Mouse (Mus musculus) lung, embryonic 16.5 days (tissue): ENCODE measurements around the gene Hoxc5. TPM values are rescaled to one million over a fixed set of nuclear protein-coding genes. Genes with fewer than 3 reads are reported as not detected.

Experiments
- ATAC-seq: fragments of 200-750 bp; cut with Nextera tagmentation; 2 replicates; pipeline ENCODE4 v1.8.0; 2017; ENCODE audit warnings: low read depth, mild to moderate bottlenecking, moderate library complexity
- H3K27ac ChIP-seq: fragments of 300-500 bp; sonication (generic); 2 replicates; pipeline ENCODE4 v1.5.1; 2014; ENCODE audit warnings: mild to moderate bottlenecking, control low read depth, low read length
- H3K27me3 ChIP-seq: fragments of 300-500 bp; sonication (generic); 2 replicates; pipeline ENCODE4 v1.6.1; 2014; ENCODE audit warnings: low read depth, low read length, mixed read lengths; ENCODE audit not compliant: control insufficient read depth, insufficient read depth
- H3K36me3 ChIP-seq: fragments of 300-500 bp; sonication (generic); 2 replicates; pipeline ENCODE4 v1.6.1; 2014; ENCODE audit warnings: low read length; ENCODE audit not compliant: control insufficient read depth, insufficient read depth
- H3K4me1 ChIP-seq: fragments of 300-500 bp; sonication (generic); replicated peaks from 2 replicates; pipeline ENCODE4 v1.6.1; 2014; ENCODE audit warnings: low read length, mixed read lengths; ENCODE audit not compliant: control insufficient read depth, insufficient read depth
- H3K4me2 ChIP-seq: fragments of 300-500 bp; sonication (generic); 2 replicates; pipeline ENCODE4 v1.6.1; 2014; ENCODE audit warnings: low read depth, low read length, control low read depth
- H3K4me3 ChIP-seq: fragments of 300-500 bp; sonication (generic); 2 replicates; pipeline ENCODE4 v1.5.1; 2014; ENCODE audit warnings: mild to moderate bottlenecking, low read length, control low read depth
- H3K9ac ChIP-seq: fragments of 300-500 bp; sonication (generic); 2 replicates; pipeline ENCODE4 v1.6.1; 2014; ENCODE audit warnings: low read length, control low read depth
- H3K9me3 ChIP-seq: fragments of 300-500 bp; sonication (generic); 2 replicates; pipeline ENCODE4 v1.6.1; 2016; ENCODE audit warnings: low read length; ENCODE audit not compliant: control insufficient read depth
- WGBS: fragments of 180-500 bp; shearing (Covaris S2); extraction: QIAGEN DNeasy Blood & Tissue Kit; methylation state at CpG from one replicate; pipeline ENCODE4 v1.1.7; 2014; 5-methylcytosine and 5-hydroxymethylcytosine counted together
- polyA plus RNA-seq: library from polyadenylated mRNA; unstranded; fragments of >200 nt; fragmentation: Nextera tagmentation; extraction: Ambion mirVana; gene quantifications from 2 replicates; pipeline ENCODE4 v1.2.1, GENCODE M21; 2015

Hoxc5 gene
- polyA plus RNA-seq, result 0.31 TPM in 2 replicates

- H3K4me3 ChIP-seq, result peak within 1 kb of the TSS; percentile 9; the same call in 1 of the 2 replicates
- H3K4me1 ChIP-seq, result peaks cover 4% of the 10 kb centered on the region; the same call in 1 of the 2 replicates
- H3K9ac ChIP-seq, result no peak within 1 kb of the TSS
Measured at GRCm38 (mm10) chr15:102967312-102967510, at the start of gene Hoxc5. Gene Hoxc5 (plus strand): TSS chr15:102967443.

GRCm38 (mm10) chr15:102917972-102918572 is 49.2 kb upstream of the Hoxc5 start:
- Histone ChIP-seq H3K4me3 (no peak overlapping the region), H3K27ac (no peak overlapping the region), H3K9me3 (no peaks in the 10 kb centered on the region), H3K9ac (no peak overlapping the region), H3K4me2 (no peak overlapping the region), H3K36me3 (no peaks in the 10 kb centered on the region), H3K27me3 (peaks cover 92% of the 10 kb centered on the region), H3K4me1 (0 out of 2 replicates have a peak, but pooled peaks cover 3% of the 10 kb centered on the region)
- no peak for ATAC-seq
- 1% methylated on average over 20 of the region's 20 CpGs for WGBS

More at GRCm38 (mm10) chr15:102967312-102967510, at the start of gene Hoxc5:
- H3K9me3 ChIP-seq, result no peaks in the 10 kb centered on the region
- H3K27me3 ChIP-seq, result peaks cover 99% of the 10 kb centered on the region
- no peak for ATAC-seq
- no peak within 1 kb of the TSS for H3K27ac ChIP-seq
- 4% methylated on average over 12 of the region's 12 CpGs for WGBS
- no peaks in the 10 kb centered on the region for H3K36me3 ChIP-seq
- H3K4me2 ChIP-seq, result 0 out of 2 replicates have a peak within 1 kb of the TSS, but pooled peaks have one; percentile 1

GRCm38 (mm10) chr15:102918611-102919265 is 48.5 kb upstream of the Hoxc5 start:
- Histone ChIP-seq H3K4me3 (no peak overlapping the region), H3K4me1 (0 out of 2 replicates have a peak, but pooled peaks cover 3% of the 10 kb centered on the region), H3K27me3 (peaks cover 93% of the 10 kb centered on the region), H3K9me3 (no peaks in the 10 kb centered on the region), H3K4me2 (no peak overlapping the region), H3K27ac (no peak overlapping the region), H3K36me3 (no peaks in the 10 kb centered on the region), H3K9ac (no peak overlapping the region)
- ATAC-seq, result no peak
- WGBS, result 3% methylated on average over 7 of the region's 7 CpGs

GRCm38 (mm10) chr15:102919336-102920180 is 47.7 kb upstream of the Hoxc5 start:
- Histone ChIP-seq H3K4me1 (0 out of 2 replicates have a peak, but pooled peaks cover 3% of the 10 kb centered on the region), H3K4me2 (no peak overlapping the region), H3K4me3 (no peak overlapping the region), H3K27me3 (peaks cover 97% of the 10 kb centered on the region), H3K36me3 (no peaks in the 10 kb centered on the region), H3K27ac (no peak overlapping the region), H3K9me3 (no peaks in the 10 kb centered on the region), H3K9ac (no peak overlapping the region)
- 3% methylated on average over 12 of the region's 12 CpGs for WGBS
- no peak for ATAC-seq

- H3K9me3 ChIP-seq, result no peaks in the 10 kb centered on the region
- H3K4me1 ChIP-seq, result 0 out of 2 replicates have a peak, but pooled peaks cover 3% of the 10 kb centered on the region
- peaks cover 95% of the 10 kb centered on the region for H3K27me3 ChIP-seq
- peak overlapping the region; percentile 34 for H3K4me2 ChIP-seq
- no peaks in the 10 kb centered on the region for H3K36me3 ChIP-seq
- H3K27ac ChIP-seq, result no peak overlapping the region
- peak; percentile 83 for ATAC-seq
- no peak overlapping the region for H3K9ac ChIP-seq
- under 1% methylated on average over 20 of the region's 20 CpGs for WGBS
- H3K4me3 ChIP-seq, result no peak overlapping the region
Measured at GRCm38 (mm10) chr15:102920619-102921018, 46.6 kb upstream of the Hoxc5 start.

GRCm38 (mm10) chr15:102921053-102922011 is 45.9 kb upstream of the Hoxc5 start, which contains the start of gene Hoxc13:
Gene Hoxc13 (plus strand): TSS chr15:102921103.
- Histone ChIP-seq H3K36me3 (no peaks in the 10 kb centered on the region), H3K4me1 (0 out of 2 replicates have a peak, but pooled peaks cover 3% of the 10 kb centered on the region), H3K4me3 (peak within 1 kb of the TSS; percentile 7; the same call in 1 of the 2 replicates), H3K9ac (no peak within 1 kb of the TSS), H3K27ac (no peak within 1 kb of the TSS), H3K27me3 (peaks cover 95% of the 10 kb centered on the region), H3K4me2 (peak within 1 kb of the TSS; percentile 34), H3K9me3 (no peaks in the 10 kb centered on the region)
- ATAC-seq, result peak; percentile 48
- under 1% methylated on average over 70 of the region's 88 CpGs for WGBS

- Histone ChIP-seq H3K4me1 (0 out of 2 replicates have a peak, but pooled peaks cover 3% of the 10 kb centered on the region), H3K27me3 (peaks cover 94% of the 10 kb centered on the region), H3K36me3 (no peaks in the 10 kb centered on the region), H3K4me3 (no peak overlapping the region), H3K9ac (no peak overlapping the region), H3K4me2 (no peak overlapping the region), H3K9me3 (no peaks in the 10 kb centered on the region), H3K27ac (no peak overlapping the region)
- WGBS, result 0% methylated on average over 22 of the region's 24 CpGs
- ATAC-seq, result peak; percentile 77; the same call in 1 of the 2 replicates
Measured at GRCm38 (mm10) chr15:102922012-102922362, 45.3 kb upstream of the Hoxc5 start.

- Histone ChIP-seq H3K4me3 (no peak overlapping the region), H3K9me3 (no peaks in the 10 kb centered on the region), H3K4me2 (no peak overlapping the region), H3K9ac (no peak overlapping the region), H3K27me3 (peaks cover 94% of the 10 kb centered on the region), H3K36me3 (no peaks in the 10 kb centered on the region), H3K4me1 (0 out of 2 replicates have a peak, but pooled peaks cover 3% of the 10 kb centered on the region), H3K27ac (no peak overlapping the region)
- WGBS, result 15% methylated on average over 6 of the region's 6 CpGs
- no peak for ATAC-seq
Measured at GRCm38 (mm10) chr15:102922636-102923500, 44.4 kb upstream of the Hoxc5 start.
